Mouse (Mus musculus) CH12F3 (cell line): ENCODE measurements around the gene Cstf3.

ENCODE experiments used
- in situ Hi-C: fragments of 300-500 bp; cut with MboI; formaldehyde crosslinking; loops from 2 replicates; pipeline ENCODE4 v1.14.3; 2020; ENCODE audit warnings: low sequenced_read_pairs

Gene Cstf3

DNA sequence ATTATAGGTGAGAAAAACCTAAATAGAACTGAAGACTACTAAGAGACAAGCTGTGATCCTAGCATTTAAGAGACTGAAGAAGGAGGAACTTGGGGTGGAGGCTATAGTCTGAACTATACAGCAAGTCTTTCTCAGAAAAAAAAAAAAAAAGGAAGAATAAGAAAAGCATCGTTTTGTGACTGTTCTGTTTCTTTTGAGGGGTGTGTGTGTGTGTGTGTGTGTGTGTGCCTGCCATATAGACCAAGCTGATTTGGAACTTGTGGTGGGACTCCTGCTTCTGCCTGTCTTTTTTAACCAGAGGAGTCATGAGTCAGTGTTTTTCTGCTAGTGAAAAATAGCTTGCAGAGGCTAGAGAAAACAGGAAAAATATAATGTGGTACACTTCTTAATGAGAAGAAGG, 4.7 kb downstream of the Cstf3 start:
- in situ Hi-C loops = no loop called here

DNA sequence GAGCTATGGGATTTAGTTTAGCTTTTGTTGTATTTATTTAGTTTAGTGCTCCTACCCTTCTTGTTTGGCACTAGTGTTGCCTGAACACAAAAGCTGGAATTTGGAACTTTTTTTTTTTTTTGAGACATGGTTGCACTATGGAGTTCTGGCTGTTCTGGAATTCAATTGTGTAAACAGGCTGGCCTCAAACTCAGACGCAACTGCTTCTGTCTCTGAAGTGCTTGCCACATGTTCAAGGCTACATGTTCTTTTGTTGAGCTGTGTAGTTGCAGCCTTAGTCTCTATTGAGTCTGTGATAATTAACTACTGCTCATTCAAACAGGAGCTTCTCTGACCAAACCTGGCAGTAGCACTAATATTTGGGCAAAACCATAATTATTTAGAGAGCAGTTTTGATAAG, 13.1 kb downstream of the Cstf3 start:
- in situ Hi-C loops = no loop called here

DNA sequence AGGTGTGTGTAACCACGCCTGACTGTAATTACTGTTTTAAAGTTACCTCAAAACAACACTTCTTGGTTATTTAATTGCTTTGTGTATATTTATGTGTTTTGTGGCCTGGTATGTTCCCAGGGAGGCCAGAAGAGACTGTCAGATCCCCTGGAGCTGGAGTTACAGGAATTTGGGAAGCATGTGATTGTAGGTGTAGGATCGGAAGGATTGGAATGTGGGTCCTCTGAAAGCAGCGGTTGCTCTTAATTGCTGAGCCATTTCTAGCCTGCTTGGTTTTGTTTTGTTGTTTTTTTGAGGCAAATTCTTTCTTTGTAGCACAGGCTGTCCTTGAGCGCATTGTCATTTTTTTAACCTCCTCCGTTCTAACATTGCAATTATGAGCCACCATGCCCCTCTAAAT, 14.4 kb downstream of the Cstf3 start:
- in situ Hi-C loops = no loop called here

DNA sequence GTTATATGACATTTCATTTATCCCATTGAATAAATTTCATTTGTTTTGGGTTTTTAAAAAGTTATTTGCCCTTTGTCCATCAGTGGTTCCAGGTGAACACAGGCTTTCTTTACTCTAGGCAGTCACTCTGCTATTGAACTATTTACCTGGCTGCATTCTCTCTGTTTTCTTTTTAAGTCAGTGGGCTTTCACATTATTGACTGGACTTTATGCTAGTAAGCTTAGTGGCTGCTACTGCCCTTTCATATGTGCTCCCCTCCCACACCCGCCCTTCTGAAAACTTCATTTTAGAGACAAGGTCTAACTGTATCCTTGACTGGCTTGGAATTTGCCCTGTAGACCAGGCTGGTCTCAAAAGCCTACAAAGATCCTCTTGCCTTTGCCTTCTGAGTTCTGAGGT, 15.2 kb downstream of the Cstf3 start:
- in situ Hi-C loops = no loop called here

DNA sequence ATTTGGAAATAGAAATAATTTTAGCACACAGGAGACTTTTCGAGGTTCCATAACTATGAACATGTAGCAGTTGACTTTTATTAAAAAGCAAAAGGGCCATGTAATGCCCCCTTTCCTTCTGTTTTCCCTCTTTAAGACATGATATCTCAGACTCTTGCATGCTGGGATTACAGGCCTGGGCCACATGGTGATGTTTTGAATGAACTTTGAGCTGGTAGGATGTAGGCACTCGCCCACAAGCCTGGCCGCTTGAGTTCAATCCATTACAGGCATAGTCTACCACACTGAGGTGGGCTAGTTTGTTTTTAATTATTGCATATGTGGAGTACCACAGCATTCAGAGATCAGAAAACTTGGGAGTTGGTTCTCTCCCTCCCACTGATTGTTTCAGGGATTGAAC, 24.5 kb downstream of the Cstf3 start:
- in situ Hi-C loops = no loop called here

DNA sequence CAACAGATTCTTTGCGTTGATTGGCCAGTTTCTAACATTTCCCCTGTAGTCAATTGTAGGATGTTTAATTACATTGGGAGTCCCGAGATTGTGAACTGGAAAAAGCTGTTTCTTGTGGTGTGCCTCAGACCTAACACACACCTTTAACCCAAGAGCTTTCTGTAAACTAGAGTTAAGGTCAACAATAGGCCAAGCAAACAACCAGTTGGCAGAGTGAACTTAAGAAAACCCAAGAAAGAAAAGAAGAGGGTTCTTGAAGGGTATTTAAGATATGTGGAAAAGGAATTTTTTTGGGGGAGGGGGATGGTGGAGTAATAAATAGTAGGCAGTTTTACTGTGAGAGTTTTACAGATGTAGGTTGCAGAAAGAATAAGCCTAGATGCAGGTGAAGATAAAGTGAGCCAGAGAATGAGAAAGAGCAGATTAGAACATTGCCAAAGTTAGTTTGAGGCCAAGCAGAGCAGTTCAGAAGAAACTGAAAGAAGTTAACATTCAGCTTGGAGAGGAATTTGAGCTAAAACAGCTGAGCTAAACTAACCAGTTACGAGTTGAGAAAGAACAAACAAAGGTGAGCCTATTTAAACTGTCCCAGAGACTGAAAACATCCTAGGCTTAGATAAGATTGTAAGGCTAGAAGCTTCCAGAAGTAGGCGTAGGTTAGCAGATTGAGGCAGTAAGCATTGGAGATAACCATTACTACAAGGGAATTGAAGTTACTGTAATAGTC, 25.8 kb downstream of the Cstf3 start:
- in situ Hi-C loops = no loop called here

DNA sequence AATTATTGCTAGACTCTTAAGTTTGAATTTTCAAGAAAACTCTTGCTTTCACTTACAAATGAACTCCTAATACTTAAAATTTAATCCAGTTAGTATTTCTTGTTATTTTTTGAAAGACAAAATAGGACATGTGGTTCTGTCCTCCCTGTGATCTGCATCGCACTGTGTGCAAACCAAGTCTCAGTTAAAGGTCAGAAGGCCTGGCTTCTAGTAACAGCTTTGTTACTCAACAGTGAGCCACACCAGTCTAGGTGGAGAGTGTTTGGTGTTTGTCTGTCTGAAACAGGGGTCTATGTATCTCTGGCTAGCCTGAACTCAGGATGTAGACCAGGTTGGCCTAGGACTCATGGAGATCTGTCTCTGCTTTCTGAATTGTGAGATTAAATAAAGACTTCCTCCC, 68.3 kb downstream of the Cstf3 start:
- in situ Hi-C loops = no loop called here

DNA sequence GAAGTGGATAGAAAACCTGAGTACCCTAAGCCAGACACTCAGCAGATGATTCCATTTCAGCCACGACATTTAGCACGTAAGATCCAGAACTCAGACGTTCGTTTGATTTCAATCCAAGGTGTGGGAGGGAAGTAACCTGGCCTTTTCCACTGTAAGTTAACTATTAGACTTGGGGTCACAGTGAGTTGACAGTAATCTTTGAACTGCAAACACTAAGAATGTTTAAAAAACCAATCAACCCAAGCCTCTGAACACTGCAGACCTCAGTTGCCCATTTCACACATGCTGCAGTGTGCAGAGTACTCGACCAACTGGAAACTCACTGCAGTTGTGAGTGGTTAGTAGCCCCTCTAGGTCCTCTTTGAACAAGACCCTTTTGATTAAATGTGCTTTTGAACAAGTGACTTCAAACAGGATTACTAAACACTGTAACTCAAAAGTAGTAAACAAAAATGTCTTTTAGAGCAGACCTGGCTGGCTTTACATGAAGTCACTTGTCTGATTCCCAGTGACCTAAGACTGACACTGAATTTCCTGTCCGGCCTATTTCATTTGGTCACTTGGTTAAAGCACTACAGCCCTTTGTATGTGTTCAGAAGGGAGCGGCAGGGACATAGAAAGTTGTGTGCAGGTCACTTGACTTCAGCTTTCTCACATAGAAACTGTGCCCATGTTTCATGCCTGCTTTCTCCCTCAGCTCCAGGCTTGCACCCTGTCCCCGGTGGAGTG, 73.2 kb downstream of the Cstf3 start:
- in situ Hi-C loops = no loop called here

DNA sequence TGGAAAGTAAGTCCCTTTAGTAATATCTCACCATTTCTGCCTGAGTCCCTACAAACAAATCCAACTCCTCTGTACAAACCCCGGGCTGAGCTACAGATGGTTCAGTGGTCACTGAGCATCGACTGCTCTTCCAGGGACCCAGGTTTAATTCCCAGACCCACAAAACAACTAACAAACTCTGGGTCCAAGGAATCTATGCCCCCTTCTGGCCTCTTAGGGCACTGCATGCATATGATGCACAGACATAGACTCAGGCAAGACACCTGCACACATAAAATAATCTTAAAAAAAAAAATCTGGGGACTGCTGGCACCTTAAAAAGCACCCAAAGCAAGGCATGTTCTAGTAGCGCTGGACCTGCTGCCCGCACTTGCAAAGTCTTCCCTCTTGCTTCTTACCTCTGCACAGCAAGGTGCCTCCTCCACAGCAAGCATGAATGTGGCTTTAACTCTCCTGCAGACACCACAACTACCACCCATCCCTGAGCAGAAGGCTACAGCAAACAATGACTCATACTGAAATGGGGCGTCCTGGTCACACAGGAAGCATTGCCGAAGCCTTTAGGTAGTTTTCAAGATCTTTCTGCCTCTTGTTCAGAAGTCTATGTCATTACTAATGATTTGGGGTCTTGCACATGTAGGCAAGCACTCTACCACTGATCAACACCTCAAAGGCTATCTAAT, 78.9 kb downstream of the Cstf3 start:
- in situ Hi-C loops = no loop called here

DNA sequence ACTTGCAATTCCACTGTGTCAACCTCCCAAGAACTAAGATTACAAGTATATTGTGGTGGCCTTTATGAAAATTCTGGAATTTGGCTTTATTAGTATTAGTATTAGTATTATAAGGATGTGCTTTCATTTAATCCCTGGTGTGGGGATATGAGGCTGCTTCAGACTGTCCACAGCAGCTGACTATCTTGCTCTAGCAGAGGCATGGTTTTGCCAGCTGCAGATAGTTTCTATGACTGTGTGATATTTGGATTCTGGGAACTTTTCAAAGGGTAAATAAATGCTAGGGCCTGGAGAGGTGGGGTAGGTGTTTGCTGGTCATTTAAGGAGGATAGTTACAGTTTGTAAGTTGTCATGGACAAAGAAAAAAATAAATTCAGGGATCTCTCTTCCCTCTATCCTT, 81.4 kb downstream of the Cstf3 start:
- in situ Hi-C loops = no loop called here

DNA sequence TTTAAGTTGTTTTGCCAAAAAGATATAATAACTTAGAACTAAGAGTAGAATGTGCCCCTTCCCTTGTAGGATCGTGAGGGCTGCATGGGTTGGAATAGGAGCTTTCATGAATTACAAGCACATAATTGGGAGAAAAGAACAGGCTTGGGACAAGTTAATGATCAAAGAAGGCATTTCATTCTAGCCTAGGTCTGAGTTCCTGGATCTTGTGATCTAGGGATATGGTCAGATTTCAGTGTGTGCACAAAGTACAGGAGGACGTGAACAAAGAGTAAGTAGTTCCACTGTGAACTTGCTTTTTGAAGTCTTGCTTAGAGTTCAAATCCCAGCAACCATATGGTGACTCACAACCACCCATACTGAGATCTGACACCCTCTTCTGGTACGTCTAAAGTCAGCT, 87.0 kb downstream of the Cstf3 start:
- in situ Hi-C loops = no loop called here

DNA sequence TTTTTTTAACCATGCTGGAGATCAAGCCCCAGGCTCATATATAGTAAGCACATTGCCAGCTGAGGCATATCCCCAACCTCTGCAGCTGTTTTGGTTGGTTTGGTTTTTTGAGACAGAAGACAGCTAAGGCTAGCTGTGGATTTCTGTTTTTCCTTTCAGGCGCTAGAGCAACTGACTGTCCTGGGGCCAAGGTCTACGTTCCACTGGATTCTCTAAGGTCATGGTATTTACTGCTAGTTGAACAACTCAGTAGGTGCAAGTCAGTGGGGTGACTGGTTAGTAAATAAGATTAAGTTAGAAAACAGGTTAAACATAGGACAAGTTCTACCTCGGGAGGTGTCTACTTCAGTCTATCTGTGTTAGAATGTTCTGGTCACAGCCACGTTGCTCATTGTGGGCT, 94.4 kb downstream of the Cstf3 start:
- in situ Hi-C loops = loop anchor here (10.0 kb wide), 1 partner anchor 70 kb away; no protein-coding TSS in a partner anchor

DNA sequence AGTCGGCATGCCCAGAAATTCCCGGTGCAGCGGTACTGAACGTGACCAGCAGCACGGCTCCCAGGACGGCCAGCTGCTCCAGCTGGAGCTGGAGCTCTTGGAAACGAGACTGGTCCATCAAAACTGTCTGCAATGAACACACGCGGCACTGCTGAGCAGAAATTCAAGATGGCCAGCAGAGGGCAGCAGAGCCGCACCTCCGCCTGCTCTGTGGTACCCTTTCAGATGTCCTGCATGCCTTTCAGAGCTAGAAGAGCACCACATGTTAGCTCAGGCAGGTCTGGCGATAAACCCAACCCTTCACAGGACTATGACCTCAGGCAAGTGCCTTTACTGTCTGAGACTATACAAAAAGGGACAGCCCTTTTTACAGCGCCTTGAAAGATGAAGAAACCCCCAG, 95.1 kb downstream of the Cstf3 start:
- in situ Hi-C loops = loop anchor here (10.0 kb wide), 1 partner anchor 69 kb away; no protein-coding TSS in a partner anchor

DNA sequence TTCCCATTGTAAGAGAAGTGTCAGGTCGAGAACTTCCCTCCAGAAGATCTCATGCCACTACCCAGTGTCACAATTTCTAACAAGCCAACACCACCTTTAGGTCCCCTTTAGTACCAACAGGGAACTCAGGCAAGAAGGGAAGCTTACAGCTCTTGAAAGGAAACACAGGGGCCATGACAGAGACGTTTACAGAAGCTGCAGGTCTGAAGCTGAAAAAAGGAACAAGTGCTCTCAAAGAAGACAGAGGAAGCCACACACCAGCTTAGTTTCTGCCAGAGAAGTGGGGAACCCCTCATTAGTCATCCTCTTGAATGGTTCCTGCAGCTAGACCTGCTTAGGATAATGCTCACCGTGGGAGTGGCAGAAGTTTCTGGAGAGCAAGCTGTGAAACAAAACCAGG, 96.9 kb downstream of the Cstf3 start:
- in situ Hi-C loops = loop anchor here (10.0 kb wide), 1 partner anchor 68 kb away; no protein-coding TSS in a partner anchor

DNA sequence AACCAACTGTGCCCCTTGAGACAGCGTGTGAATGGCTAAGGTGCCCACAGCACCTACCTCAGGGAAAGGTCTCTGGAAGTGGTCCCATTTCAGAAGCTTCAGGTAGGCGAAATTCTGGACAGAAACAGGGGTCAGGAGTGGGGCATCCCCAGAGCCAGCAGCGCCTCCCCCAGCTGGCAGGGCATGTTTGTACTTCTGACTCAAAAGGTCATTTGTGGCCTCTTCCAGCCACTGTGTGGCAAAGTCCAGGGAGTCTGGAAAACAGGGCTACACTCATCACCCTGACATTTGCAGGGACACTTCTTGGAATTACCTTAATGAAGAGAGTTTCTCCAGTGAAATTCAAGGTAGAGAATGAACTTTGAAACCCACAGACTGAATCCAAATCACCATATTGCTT, 98.0 kb downstream of the Cstf3 start:
- in situ Hi-C loops = loop anchor here (10.0 kb wide), 1 partner anchor 66 kb away; no protein-coding TSS in a partner anchor

DNA sequence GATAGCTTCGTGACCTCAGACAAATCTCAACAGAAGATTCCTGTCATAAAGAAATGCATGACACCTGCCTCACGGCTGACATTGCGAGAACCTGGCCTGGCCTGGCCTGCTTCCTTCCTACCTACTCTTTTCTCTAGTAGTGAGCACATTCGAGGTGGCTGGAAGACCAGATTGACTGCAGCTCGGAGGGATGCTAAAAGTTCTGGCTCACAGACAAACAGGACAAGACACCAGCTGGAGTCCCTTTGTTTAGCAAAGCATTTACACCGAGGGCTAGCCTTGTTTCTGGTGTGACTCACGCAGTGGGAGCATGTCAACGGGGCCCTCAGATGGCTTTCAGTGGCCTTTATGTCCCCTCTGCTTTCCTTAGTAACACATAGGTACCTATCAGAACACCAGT, 98.4 kb downstream of the Cstf3 start:
- in situ Hi-C loops = loop anchor here (10.0 kb wide), 1 partner anchor 66 kb away; no protein-coding TSS in a partner anchor

DNA sequence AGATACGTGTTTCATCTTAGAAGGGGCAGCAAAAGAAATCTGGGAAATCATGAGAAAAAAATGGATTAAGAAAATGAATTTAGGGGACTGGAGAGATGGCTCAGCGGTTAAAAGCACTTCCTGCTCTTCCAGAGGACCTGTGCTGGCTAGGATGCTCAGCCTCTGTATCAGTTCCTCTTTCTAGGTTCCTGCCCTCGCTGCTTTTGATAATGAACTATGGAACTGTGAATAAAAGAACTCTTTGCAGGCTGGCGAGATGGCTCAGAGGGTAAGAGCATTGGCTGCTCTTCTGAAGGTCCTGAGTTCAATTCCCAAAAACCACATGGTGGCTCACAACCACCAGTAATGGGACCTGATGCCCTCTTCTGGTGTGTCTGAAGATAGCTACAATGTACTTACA, 100.4 kb downstream of the Cstf3 start:
- in situ Hi-C loops = no loop called here

DNA sequence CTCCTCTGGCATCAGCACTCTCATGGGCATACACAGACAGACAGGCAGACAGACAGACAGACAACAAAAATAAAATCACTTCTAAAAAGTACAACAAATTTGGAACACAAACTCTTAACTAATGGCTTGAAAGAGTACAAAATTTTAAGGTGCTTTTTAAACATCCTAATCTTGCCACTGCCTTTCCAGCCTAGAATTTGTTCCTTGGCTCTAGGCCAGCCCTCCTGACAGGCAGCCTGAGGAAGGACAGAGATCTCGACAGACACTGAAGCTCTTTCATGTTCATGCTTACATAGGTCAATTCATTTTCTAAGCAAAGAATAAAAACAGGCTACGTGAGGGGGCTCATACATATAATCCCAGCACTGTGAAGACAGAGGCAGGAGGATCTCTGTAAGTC, 102.2 kb downstream of the Cstf3 start:
- in situ Hi-C loops = no loop called here

DNA sequence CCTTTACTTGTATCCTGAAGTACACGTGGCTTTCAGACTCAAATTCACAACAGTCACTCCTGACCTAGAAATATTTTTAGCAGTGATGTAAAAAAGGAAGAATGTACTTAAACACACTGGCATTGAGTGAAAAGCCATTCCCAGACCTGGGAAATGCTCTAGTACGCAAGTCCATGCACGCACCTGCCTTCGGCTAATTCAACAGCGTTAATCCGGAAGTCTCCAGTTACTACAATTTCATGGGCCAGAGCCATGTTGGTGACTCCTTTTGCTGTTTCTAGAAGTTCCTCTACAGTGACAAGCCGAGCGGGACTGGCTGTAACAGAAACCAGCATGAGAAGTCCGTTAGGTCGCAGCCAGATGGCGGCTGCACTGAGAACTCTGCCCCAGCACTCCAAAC, 109.3 kb downstream of the Cstf3 start:
- in situ Hi-C loops = no loop called here

DNA sequence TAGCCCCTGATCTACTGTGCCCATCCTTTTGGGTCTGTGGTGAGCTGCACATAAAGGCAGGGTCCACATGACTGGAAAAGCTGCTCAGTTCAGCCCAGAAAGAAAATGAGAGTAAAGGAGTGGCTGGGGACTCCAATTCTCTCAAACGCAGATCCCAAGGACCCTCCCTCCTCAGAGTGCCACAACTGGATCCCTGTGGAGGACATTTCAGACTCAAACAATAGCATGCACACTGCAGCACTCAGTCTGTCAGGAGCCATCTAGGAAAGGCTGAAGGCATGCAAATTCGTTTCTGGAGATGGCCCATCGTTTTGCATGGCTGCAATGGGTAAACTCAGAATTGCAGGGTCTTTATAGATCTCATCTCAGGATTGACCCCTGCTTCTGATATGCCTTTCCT, 112.8 kb downstream of the Cstf3 start:
- in situ Hi-C loops = no loop called here

DNA sequence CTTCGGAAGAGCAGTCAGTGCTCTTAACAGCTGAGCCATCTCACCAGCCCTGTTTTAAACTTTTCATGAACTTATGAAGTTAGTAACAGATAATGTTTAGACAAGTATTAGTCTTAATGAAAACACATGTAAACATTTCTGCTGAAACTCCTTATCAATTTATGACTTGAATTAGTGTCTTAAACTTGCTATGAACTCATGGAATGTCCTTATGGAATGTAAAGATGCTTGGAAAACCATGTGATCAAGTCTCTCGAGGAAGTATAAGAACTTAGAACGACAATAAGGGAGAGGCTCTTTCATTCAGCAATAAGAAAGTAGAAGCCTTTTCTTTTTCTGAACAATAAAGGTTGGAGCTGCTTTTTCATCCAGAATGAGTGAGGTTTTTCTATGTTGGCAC, 114.0 kb downstream of the Cstf3 start:
- in situ Hi-C loops = no loop called here
